Mouse (Mus musculus) right cerebral cortex, postnatal 36 days (tissue): ENCODE data around the gene Ubb.
"Not testable (repeated sequence)": the region's sequence is repeated elsewhere in the genome, so short reads cannot be mapped to it uniquely, and the experiment has no call there.

Source experiments
- DNase-seq, 2 experiments: peaks; one replicate each; pipeline ENCODE4 v3.0.0; 2022; ENCODE audit warnings: low spot score in 2 of 2, mixed read lengths in 1 of 2

Ubb gene

GRCm38 (mm10) chr11:62550727-62551225, at the start of gene Ubb:
Ubb (plus strand) TSS chr11:62551171.
- peak; percentile 99 for DNase-seq

- DNase-seq = no peak
Measured at GRCm38 (mm10) chr11:62507683-62508082, 43.3 kb upstream of the Ubb start.

GRCm38 (mm10) chr11:62508365-62508764, 42.6 kb upstream of the Ubb start:
- not testable (repeated sequence) for DNase-seq

- not testable (repeated sequence) for DNase-seq
Measured at GRCm38 (mm10) chr11:62508816-62509215, 42.2 kb upstream of the Ubb start.

- DNase-seq = no peak
Measured at GRCm38 (mm10) chr11:62509571-62509970, 41.4 kb upstream of the Ubb start.

- no peak for DNase-seq
Measured at GRCm38 (mm10) chr11:62510956-62511355, 40.0 kb upstream of the Ubb start.

- DNase-seq = no peak
Measured at GRCm38 (mm10) chr11:62511444-62512202, 39.3 kb upstream of the Ubb start.

- DNase-seq = no peak
Measured at GRCm38 (mm10) chr11:62512529-62513080, 38.4 kb upstream of the Ubb start.

GRCm38 (mm10) chr11:62513311-62513710, 37.7 kb upstream of the Ubb start:
- DNase-seq = no peak

- no peak for DNase-seq
Measured at GRCm38 (mm10) chr11:62518991-62519390, 32.0 kb upstream of the Ubb start.

- DNase-seq = no peak
Measured at GRCm38 (mm10) chr11:62522283-62522682, 28.7 kb upstream of the Ubb start.

- DNase-seq = no peak
Measured at GRCm38 (mm10) chr11:62537089-62537488, 13.9 kb upstream of the Ubb start.

- DNase-seq = no peak
Measured at GRCm38 (mm10) chr11:62537590-62537989, 13.4 kb upstream of the Ubb start.

GRCm38 (mm10) chr11:62538321-62539088, 12.5 kb upstream of the Ubb start:
- DNase-seq = peak in 1 of 2 experiments; percentile 18

- DNase-seq = peak; percentile 52 to 55
Measured at GRCm38 (mm10) chr11:62539089-62539890, 11.7 kb upstream of the Ubb start, which contains the start of gene Cenpv. Cenpv (minus strand) TSS chr11:62539261.

GRCm38 (mm10) chr11:62540167-62540566, 10.8 kb upstream of the Ubb start:
- no peak for DNase-seq

GRCm38 (mm10) chr11:62540969-62541368, 10.0 kb upstream of the Ubb start:
- DNase-seq = no peak

- no peak for DNase-seq
Measured at GRCm38 (mm10) chr11:62541581-62541980, 9.4 kb upstream of the Ubb start.

- DNase-seq = no peak
Measured at GRCm38 (mm10) chr11:62543991-62544390, 7.0 kb upstream of the Ubb start.

- DNase-seq = no peak
Measured at GRCm38 (mm10) chr11:62549782-62550181, 1.2 kb upstream of the Ubb start.

- DNase-seq = peak in 1 of 2 experiments; percentile 23
Measured at GRCm38 (mm10) chr11:62550227-62550685, 715 bp upstream of the Ubb start.
